Mouse (Mus musculus) embryonic facial prominence, embryonic 13.5 days (tissue): ENCODE results near the gene Dmrtc2. TPM values are rescaled to one million over a fixed set of nuclear protein-coding genes. Genes with fewer than 3 reads are reported as not detected.

Source experiments
- ATAC-seq: fragments of 200-750 bp; cut with Nextera tagmentation; 2 replicates; pipeline ENCODE4 v1.8.0; 2017; ENCODE audit warnings: low read depth; ENCODE audit not compliant: insufficient number of reproducible peaks, insufficient read depth, low FRiP score, low TSS enrichment
- H3K27ac ChIP-seq: fragments of 300-500 bp; sonication (generic); 2 replicates; pipeline ENCODE4 v1.5.1; 2015; ENCODE audit warnings: moderate library complexity, mild to moderate bottlenecking, inconsistent platforms
- H3K27me3 ChIP-seq: fragments of 300-500 bp; sonication (generic); 2 replicates; pipeline ENCODE4 v1.6.1; 2015; ENCODE audit warnings: mild to moderate bottlenecking, inconsistent platforms
- H3K36me3 ChIP-seq: fragments of 300-500 bp; sonication (generic); 2 replicates; pipeline ENCODE4 v1.6.1; 2015; ENCODE audit warnings: mild to moderate bottlenecking, inconsistent platforms
- H3K4me1 ChIP-seq: fragments of 300-500 bp; sonication (generic); 2 replicates; pipeline ENCODE4 v1.6.1; 2015; ENCODE audit warnings: inconsistent platforms
- H3K4me2 ChIP-seq: fragments of 300-500 bp; sonication (generic); 2 replicates; pipeline ENCODE4 v1.6.1; 2015; ENCODE audit warnings: moderate library complexity, mild to moderate bottlenecking, inconsistent platforms
- H3K4me3 ChIP-seq: fragments of 300-500 bp; sonication (generic); 2 replicates; pipeline ENCODE4 v1.5.1; 2015; ENCODE audit warnings: mild to moderate bottlenecking, inconsistent platforms
- H3K9ac ChIP-seq: fragments of 300-500 bp; sonication (generic); 2 replicates; pipeline ENCODE4 v1.6.1; 2015; ENCODE audit warnings: mild to moderate bottlenecking, inconsistent platforms
- H3K9me3 ChIP-seq: fragments of 300-500 bp; sonication (generic); 2 replicates; pipeline ENCODE4 v1.6.1; 2016; ENCODE audit warnings: inconsistent platforms
- WGBS: fragments of 180-500 bp; shearing (Covaris S2); methylation state at CpG from one replicate; pipeline ENCODE4 v1.1.7; 2015; ENCODE audit warnings: mixed read lengths; 5-methylcytosine and 5-hydroxymethylcytosine counted together
- polyA plus RNA-seq: library from polyadenylated mRNA; unstranded; fragments of >200 nt; fragmentation: Nextera tagmentation; extraction: Ambion mirVana; gene quantifications from 2 replicates; pipeline ENCODE4 v1.2.1, GENCODE M21; 2015

Dmrtc2 gene
- polyA plus RNA-seq, 1 experiment from 2014 or later, result not detected

DNA sequence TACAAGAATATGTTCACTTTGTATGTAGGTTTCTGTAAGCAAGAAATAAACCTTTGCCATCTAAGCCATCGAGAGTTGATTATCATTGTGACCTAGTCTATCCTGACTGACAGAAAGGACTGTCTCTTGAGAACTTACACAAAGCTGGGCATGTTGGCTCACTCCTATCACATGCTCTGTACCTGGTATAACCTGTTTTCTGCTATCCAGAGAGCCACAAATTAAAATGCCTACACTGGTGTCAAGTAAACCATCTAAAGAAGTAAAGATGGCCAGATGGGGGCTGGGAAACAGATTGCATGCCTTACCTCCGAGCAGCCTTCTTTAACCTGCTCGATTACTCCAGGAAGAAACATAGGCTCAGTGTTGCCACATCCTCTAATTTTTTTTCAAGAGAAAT is 7.7 kb downstream of the Dmrtc2 start:
- WGBS, result 33% methylated on average over 3 of the region's 3 CpGs
- H3K27ac ChIP-seq, result peak overlapping the region; percentile 87; the same call in 1 of the 2 replicates
- H3K4me3 ChIP-seq, result no peak overlapping the region
- no peaks in the 10 kb centered on the region for H3K36me3 ChIP-seq
- no peak overlapping the region for H3K4me2 ChIP-seq
- 0 out of 2 replicates have a peak, but pooled peaks have one; percentile 6 for ATAC-seq
- H3K27me3 ChIP-seq, result no peaks in the 10 kb centered on the region
- H3K9me3 ChIP-seq, result no peaks in the 10 kb centered on the region
- H3K9ac ChIP-seq, result no peak overlapping the region
- peaks cover 15% of the 10 kb centered on the region for H3K4me1 ChIP-seq

DNA sequence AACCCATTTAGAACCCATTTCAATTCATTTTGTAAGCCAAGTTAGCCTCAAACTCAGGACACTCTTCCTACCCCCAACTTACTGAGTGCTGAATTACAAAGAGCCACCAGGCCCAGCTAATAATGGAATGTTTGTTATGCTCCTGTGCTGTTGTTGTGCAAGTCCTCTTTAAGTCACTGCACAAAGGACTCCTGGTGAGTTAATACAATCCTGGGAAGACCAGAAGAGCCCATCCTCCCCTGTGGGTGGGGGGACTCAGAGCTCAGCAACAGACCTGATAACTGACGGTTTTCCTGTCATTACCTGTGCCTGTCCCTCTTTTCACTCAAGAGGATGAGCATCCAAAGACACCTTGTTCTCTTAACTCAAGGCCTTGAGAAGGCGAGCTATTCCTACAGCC is 9.8 kb downstream of the Dmrtc2 start:
- no peak overlapping the region for H3K9ac ChIP-seq
- H3K9me3 ChIP-seq, result no peaks in the 10 kb centered on the region; the same call in 1 of the 2 replicates
- no peaks in the 10 kb centered on the region for H3K36me3 ChIP-seq
- ATAC-seq, result no peak
- no peaks in the 10 kb centered on the region for H3K27me3 ChIP-seq
- peaks cover 15% of the 10 kb centered on the region for H3K4me1 ChIP-seq
- H3K4me2 ChIP-seq, result no peak overlapping the region
- 30% methylated on average over 2 of the region's 2 CpGs for WGBS
- no peak overlapping the region for H3K27ac ChIP-seq
- no peak overlapping the region for H3K4me3 ChIP-seq

DNA sequence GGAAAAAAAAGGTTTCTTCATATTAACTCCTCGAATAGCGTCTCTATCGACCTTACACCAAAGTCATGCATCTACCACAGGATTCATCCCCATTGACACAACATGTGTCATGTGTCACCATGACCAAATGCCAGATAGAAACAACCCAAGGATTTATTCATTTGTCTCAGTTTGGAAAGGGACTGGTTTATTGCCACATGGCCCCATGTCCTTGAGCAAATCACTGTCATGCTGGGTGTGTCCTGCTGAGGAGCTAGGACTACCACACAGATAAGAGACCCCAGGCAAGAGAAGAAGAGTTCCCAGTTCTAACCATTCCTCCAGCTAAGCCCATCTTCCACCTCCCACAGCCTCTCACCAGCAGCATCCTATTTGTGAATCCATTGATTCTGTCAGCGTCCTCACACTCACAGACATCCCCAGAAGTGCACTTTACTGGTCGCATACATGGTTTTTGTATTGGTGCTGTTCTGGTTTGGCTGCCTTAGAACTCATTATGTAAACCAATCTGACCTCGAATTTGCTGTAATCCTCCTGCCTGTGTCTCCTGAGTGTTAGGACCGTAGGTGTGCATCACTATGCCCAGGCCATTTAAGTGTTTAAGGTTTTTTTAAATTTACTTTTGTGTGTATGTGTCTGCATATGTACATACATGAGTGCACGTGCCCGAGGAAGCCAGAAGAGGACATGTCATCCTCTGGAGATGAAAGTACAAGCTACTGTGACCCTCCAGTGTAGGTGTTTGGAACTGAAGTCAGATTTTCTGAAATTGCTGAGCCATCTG is 12.8 kb downstream of the Dmrtc2 start:
- no peaks in the 10 kb centered on the region for H3K27me3 ChIP-seq
- H3K4me1 ChIP-seq, result peaks cover 33% of the 10 kb centered on the region
- H3K4me2 ChIP-seq, result no peak overlapping the region
- no peaks in the 10 kb centered on the region; the same call in 1 of the 2 replicates for H3K9me3 ChIP-seq
- H3K9ac ChIP-seq, result no peak overlapping the region
- H3K36me3 ChIP-seq, result peaks cover 21% of the 10 kb centered on the region
- no peak overlapping the region for H3K27ac ChIP-seq
- no peak overlapping the region for H3K4me3 ChIP-seq
- no peak for ATAC-seq
- WGBS, result 90% methylated on average over 9 of the region's 9 CpGs

DNA sequence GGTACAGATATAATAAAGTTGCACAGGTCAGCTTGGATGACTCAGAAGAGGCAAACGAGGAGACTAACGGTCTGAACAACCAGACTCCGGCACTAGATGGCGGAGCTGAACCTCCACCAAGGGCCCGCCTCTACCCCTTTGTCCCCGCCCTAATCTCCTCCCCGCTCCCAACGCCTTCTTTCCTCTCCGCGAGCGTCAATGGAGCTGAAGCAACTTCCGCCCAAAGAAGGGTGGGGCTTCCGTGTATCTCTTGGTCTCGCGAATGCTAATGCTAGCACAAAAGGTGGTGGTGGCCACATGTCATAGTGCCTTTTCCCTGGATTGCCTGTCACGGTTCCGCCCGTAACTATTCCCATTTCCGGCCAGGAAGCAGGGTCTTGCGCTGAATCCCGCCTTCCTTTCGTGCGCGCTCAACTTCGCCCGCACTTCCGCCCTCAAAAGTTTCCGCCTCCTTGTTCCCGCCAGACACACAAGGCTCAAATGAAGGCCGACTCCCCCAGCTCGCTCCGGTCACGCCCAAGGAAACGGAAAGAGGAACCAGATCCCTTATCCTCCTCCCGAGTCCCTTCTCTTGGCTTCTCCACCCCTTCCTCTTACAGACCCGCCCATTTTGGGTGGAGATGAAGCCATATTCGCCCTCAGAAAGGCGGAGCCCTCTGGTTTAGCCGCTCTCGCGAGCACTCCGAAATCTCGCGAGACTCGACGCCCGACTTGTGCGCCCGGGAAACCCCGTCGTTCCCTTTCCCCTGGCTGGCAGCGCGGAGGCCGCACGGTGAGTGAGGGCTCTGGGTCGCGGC is 14.2 kb downstream of the Dmrtc2 start, which contains the start of gene Rps19:
TSS of gene Rps19 (plus strand) at position 476 of the 797 bp plus-strand sequence.
- Histone ChIP-seq H3K9me3 (no peaks in the 10 kb centered on the region; the same call in 1 of the 2 replicates), H3K4me2 (peak within 1 kb of the TSS; percentile 89), H3K36me3 (peaks cover 36% of the 10 kb centered on the region), H3K27ac (peak within 1 kb of the TSS; percentile 85), H3K4me3 (peak within 1 kb of the TSS; percentile 99), H3K4me1 (peaks cover 28% of the 10 kb centered on the region), H3K27me3 (no peaks in the 10 kb centered on the region), H3K9ac (peak within 1 kb of the TSS; percentile 100)
- under 1% methylated on average over 57 of the region's 57 CpGs for whole genome bisulfite sequencing
- peak; percentile 91 for ATAC-seq

DNA sequence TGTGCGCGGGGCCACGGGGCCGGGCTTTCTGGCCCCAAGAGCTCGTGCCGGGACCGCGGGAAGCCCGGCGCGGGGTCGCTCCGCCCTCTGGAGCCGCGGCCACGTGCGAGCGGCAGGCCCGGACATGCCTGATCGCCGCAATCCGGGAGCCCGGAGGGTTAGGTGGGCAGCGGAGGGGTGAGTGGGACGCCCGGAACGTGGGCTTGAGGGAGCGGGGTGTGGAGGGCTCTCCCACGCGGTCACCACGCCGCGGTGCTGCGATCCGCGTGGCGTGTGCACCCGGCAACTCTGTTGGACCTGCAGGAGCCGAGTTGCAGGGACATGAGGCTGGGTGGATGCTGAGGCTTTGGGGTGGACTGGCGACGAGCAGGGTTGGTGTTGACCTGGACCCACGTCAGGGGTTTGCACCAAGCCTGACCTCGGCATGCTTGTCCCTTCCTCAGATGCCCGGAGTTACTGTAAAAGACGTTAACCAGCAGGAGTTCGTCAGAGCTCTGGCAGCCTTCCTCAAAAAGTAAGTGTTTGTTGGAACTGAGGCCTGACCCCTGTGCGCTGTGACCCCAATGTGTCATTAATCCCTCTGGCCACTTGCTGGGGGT is 14.9 kb downstream of the Dmrtc2 start:
- H3K9me3 ChIP-seq, result no peaks in the 10 kb centered on the region; the same call in 1 of the 2 replicates
- H3K36me3 ChIP-seq, result peaks cover 43% of the 10 kb centered on the region
- H3K27me3 ChIP-seq, result no peaks in the 10 kb centered on the region
- H3K9ac ChIP-seq, result peak overlapping the region; percentile 100
- peak overlapping the region; percentile 89 for H3K4me2 ChIP-seq
- H3K4me1 ChIP-seq, result peaks cover 28% of the 10 kb centered on the region
- H3K27ac ChIP-seq, result peak overlapping the region; percentile 85
- under 1% methylated on average over 47 of the region's 47 CpGs for WGBS
- peak overlapping the region; percentile 99 for H3K4me3 ChIP-seq
- no peak for ATAC-seq

DNA sequence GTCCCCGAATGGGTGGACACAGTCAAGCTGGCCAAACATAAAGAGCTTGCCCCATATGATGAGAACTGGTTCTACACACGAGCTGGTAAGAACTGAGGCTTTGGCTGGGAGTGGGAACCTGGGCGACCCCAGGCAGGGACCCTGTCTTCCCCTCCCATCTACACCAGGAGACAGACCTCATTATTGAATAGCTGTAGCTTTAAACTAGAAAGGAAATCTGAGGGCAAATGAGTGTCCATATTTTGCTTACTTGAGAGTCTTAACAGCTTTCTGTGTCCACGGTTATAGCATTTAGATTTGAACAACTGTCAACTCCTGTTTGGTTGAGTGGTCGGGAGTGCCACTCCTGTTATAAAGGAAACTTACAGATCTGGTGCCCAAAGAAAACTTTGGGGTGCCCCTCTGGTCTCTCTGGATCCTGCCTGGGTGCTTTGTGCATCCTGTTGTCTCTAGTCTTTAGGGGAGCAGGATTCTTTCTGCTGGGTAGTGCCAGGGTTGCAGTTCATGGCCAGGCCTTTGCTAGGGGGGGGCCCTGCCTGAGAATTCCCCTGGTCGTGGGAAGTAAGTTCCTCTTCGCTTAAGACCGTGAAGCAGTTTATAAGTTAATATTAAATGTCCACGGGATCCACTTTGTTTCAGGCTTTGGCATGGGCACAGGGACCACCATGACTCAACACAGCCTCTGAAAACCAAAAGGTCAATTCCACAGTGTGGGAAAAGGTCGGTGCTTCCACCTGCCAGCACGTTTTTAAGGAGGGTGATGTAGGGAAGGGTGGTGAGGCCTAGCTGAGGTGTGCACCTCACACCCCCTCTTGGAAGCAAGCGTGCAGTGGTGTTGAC is 15.8 kb downstream of the Dmrtc2 start:
- Histone ChIP-seq H3K9me3 (no peaks in the 10 kb centered on the region; the same call in 1 of the 2 replicates), H3K9ac (peak overlapping the region; percentile 100), H3K4me2 (peak overlapping the region; percentile 89), H3K36me3 (peaks cover 52% of the 10 kb centered on the region), H3K4me3 (peak overlapping the region; percentile 99), H3K27me3 (no peaks in the 10 kb centered on the region), H3K27ac (peak overlapping the region; percentile 68), H3K4me1 (peaks cover 28% of the 10 kb centered on the region)
- no peak for ATAC-seq
- WGBS, result 39% methylated on average over 12 of the region's 12 CpGs

DNA sequence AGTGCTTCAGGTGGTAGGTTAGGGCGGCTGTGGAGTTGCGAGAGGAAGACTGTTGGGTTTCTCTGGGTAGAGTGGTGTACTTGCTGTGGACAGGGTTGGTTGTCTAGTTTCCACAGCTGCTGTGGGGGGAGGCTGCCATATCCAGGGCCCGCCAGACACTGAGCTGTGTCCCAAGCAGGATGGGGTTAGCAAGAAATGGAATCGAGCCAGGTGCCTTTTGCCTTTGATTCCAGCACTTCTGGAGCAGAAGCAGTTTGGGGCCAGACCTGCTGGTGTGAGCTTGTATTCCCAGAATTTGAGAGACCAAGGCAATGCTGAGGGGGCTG is 16.4 kb downstream of the Dmrtc2 start:
- Histone ChIP-seq H3K36me3 (peaks cover 58% of the 10 kb centered on the region), H3K27ac (peak overlapping the region; percentile 68), H3K9me3 (no peaks in the 10 kb centered on the region; the same call in 1 of the 2 replicates), H3K4me3 (peak overlapping the region; percentile 99), H3K27me3 (no peaks in the 10 kb centered on the region), H3K4me1 (peaks cover 28% of the 10 kb centered on the region), H3K9ac (peak overlapping the region; percentile 100), H3K4me2 (peak overlapping the region; percentile 89)
- 70% methylated on average over 4 of the region's 4 CpGs for WGBS
- ATAC-seq, result no peak

DNA sequence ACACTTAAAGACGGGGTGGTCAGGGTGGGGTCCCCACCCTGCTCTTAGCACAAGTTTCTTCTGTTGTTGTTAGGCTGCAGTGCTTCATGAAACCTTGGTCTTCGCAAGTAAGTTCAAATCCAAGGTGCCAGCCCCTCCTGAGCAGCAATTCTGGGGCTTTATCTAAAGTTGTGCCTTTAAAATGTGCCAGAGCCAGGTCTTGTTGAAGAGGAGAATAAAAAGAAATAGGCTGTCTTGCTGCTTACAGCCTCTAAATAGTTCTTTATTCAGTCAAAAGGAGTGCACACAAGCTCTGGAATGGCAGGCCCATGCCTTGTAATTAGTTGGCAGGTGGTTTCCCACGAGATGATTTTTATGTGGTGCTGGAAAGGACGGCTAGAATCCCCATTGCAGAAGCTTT is 17.2 kb downstream of the Dmrtc2 start:
- Histone ChIP-seq H3K4me2 (peak overlapping the region; percentile 89), H3K27ac (peak overlapping the region; percentile 18; the same call in 1 of the 2 replicates), H3K4me1 (peaks cover 28% of the 10 kb centered on the region), H3K9me3 (no peaks in the 10 kb centered on the region; the same call in 1 of the 2 replicates), H3K27me3 (no peaks in the 10 kb centered on the region), H3K36me3 (peaks cover 59% of the 10 kb centered on the region), H3K9ac (peak overlapping the region; percentile 100), H3K4me3 (peak overlapping the region; percentile 99; the same call in 1 of the 2 replicates)
- WGBS, result 71% methylated on average over 4 of the region's 4 CpGs
- ATAC-seq, result no peak

DNA sequence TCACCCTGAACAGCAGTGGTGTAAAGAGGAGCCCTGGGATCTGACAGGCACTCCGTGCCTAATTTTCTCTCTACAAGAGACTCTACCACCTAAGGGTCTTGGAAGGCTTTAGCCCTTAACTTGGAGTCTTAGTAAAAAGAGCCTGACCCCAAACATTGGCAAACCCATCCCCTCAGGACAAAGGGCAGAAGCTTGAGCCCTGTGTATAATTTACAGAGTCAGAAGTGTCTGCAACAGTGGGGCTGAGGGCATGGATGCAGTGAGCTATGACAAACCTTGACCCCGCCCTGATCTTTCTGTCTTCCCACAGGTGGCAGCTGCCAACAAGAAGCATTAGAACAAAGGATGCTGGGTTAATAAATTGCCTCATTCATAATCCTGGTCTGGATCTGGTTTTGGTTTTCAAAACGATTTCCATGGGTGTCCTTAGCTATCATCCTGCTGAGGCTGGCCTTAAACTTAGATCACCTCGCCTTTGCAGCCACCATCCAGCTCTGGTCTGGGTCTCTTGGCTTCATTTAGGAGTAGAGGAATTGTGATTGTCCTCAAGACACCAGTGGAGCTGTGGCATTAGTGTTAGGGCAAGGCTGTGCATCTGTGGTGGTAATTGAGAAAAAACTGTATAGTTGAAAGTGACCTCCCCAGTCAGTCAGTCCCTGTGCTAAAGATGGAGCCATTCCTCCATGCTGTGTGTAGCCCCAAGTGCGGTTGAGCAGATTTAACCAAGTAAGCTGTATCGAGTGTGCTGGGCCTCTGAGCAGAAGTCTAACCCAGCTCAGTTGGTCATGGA is 19.8 kb downstream of the Dmrtc2 start:
- Histone ChIP-seq H3K9ac (no peak overlapping the region), H3K4me3 (no peak overlapping the region), H3K9me3 (no peaks in the 10 kb centered on the region; the same call in 1 of the 2 replicates), H3K4me2 (no peak overlapping the region), H3K27me3 (no peaks in the 10 kb centered on the region), H3K4me1 (peaks cover 28% of the 10 kb centered on the region), H3K36me3 (peaks cover 59% of the 10 kb centered on the region), H3K27ac (peak overlapping the region; percentile 35; the same call in 1 of the 2 replicates)
- ATAC-seq, result no peak
- 79% methylated on average over 6 of the region's 6 CpGs for WGBS
